Mouse (Mus musculus): ENCODE measurements at regions not wholly inside any gene's neighbourhood (a gene's known extent, or its start where the extent isn't known, plus 50 kb on each side); places are given as distances from the start of the nearest gene placed in this dataset.

- Histone ChIP-seq H3K4me3 (ENCODE audit: low read depth, low read length) (no peak overlapping the region), H3K27ac (ENCODE audit: low read depth) (no peak overlapping the region), H3K9ac (replicated peaks) (no peak overlapping the region), H3K36me3 (replicated peaks; ENCODE audit: insufficient read depth, low read length) (no peaks in the 10 kb centered on the region), H3K9me3 (ENCODE audit: low read length) (no peaks in the 10 kb centered on the region), H3K4me1 (ENCODE audit: insufficient read depth) (no peaks in the 10 kb centered on the region), H3K27me3 (ENCODE audit: insufficient read depth, low read length) (no peaks in the 10 kb centered on the region), H3K4me2 (ENCODE audit: low read depth, low read length) (no peak overlapping the region)
- WGBS (ENCODE audit: insufficient replicate concordance) = 56% methylated on average over 4 of the region's 4 CpGs
- no peak for ATAC-seq
- TF ChIP-seq EP300 (IDR thresholded peaks at IDR 0.05; ENCODE audit: low read depth) (no peak), CTCF (IDR thresholded peaks at IDR 0.05; ENCODE audit: low read depth) (no peak)
- no peak for DNase-seq
Observed at GRCm38 (mm10) chr9:113029091-113029490, 679.0 kb downstream of the Pdcd6ip start.

DNA sequence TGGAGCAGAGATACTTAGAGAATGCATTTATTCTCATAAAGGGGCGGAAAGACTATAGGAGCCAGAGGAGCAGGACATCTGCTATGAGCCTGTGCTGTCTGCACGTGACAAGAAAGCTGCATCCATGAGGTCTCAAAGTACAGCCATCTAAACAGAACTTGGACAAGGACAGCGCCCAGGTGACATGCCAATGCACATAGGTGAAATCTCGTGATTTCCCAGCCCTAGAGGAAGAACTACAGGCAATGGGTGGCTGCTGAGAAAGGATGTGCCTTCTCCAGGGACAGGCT, 681.2 kb downstream of the Pdcd6ip start:
- no peak overlapping the region for H3K4me3 ChIP-seq (ENCODE audit: low read depth, low read length)
- ATAC-seq (no peak), DNase-seq (no peak)
- no peaks in the 10 kb centered on the region for H3K27me3 ChIP-seq (ENCODE audit: insufficient read depth, low read length)
- TF ChIP-seq CTCF (IDR thresholded peaks at IDR 0.05; ENCODE audit: low read depth) (no peak), EP300 (IDR thresholded peaks at IDR 0.05; ENCODE audit: low read depth) (no peak)
- no peak overlapping the region for H3K9ac ChIP-seq (replicated peaks)
- no peaks in the 10 kb centered on the region for H3K4me1 ChIP-seq (ENCODE audit: insufficient read depth)
- no peak overlapping the region for H3K27ac ChIP-seq (ENCODE audit: low read depth)
- no peaks in the 10 kb centered on the region for H3K9me3 ChIP-seq (ENCODE audit: low read length)
- H3K36me3 ChIP-seq (replicated peaks; ENCODE audit: insufficient read depth, low read length) = no peaks in the 10 kb centered on the region
- 68% methylated on average over 4 of the region's 4 CpGs for WGBS (ENCODE audit: insufficient replicate concordance)
- H3K4me2 ChIP-seq (ENCODE audit: low read depth, low read length) = no peak overlapping the region

- 47% methylated on average over 4 of the region's 4 CpGs for WGBS (ENCODE audit: insufficient replicate concordance)
- no peaks in the 10 kb centered on the region for H3K9me3 ChIP-seq (ENCODE audit: low read length)
- no peaks in the 10 kb centered on the region for H3K27me3 ChIP-seq (ENCODE audit: insufficient read depth, low read length)
- H3K36me3 ChIP-seq (replicated peaks; ENCODE audit: insufficient read depth, low read length) = no peaks in the 10 kb centered on the region
- DNase-seq (no peak), ATAC-seq (no peak)
- no peaks in the 10 kb centered on the region for H3K4me1 ChIP-seq (ENCODE audit: insufficient read depth)
- H3K4me2 ChIP-seq (ENCODE audit: low read depth, low read length) = no peak overlapping the region
- no peak overlapping the region for H3K4me3 ChIP-seq (ENCODE audit: low read depth, low read length)
- H3K27ac ChIP-seq (ENCODE audit: low read depth) = no peak overlapping the region
- no peak for TF ChIP-seq CTCF (IDR thresholded peaks at IDR 0.05; ENCODE audit: low read depth)
- no peak overlapping the region for H3K9ac ChIP-seq (replicated peaks)
Observed at GRCm38 (mm10) chr9:113026096-113026903, 681.8 kb downstream of the Pdcd6ip start.

DNA sequence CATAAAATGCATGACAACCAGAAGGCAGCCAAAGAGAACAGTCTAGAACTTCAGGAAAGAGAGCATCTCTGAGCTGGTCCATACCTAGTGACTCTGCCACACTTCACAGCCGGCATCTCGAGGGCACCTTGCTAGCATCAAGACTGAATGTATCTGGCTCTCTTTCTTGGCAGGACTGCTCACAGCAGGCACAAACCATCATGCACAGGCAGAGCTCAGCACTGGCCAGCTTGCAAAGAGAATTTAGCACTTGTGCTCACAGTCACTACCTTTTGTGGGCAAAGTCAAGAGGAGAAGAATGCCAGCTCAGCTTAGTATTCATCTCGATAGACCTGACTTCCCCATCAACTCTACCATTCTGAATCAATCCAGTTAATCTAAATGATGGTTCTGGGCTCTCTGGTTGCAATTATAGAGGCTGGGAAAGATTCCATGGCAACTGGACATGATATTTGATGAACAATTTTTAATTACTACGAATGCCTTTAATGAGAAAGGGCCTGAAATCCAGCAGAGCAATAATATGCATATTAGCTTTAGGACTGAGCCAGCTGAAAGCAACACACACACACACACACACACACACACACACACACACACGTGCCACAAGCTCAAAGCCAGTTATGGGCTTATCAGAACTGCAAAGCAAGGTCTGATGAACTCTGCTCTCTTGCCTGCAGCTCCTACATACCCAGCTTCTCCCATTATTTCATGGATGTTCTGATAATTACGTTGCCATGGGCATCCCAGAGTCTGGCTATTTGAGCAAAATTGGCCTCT, 686.0 kb downstream of the Pdcd6ip start:
- WGBS (ENCODE audit: insufficient replicate concordance) = 62% methylated on average over 6 of the region's 6 CpGs
- ATAC-seq = no peak

GRCm38 (mm10) chr9:113019576-113019975, 688.5 kb downstream of the Pdcd6ip start:
- 67% methylated on average over 6 of the region's 6 CpGs for WGBS (ENCODE audit: insufficient replicate concordance)
- Histone ChIP-seq H3K27ac (ENCODE audit: low read depth) (no peak overlapping the region), H3K4me1 (ENCODE audit: insufficient read depth) (no peaks in the 10 kb centered on the region), H3K9me3 (ENCODE audit: low read length) (no peaks in the 10 kb centered on the region), H3K27me3 (ENCODE audit: insufficient read depth, low read length) (no peaks in the 10 kb centered on the region), H3K9ac (replicated peaks) (no peak overlapping the region), H3K36me3 (replicated peaks; ENCODE audit: insufficient read depth, low read length) (no peaks in the 10 kb centered on the region), H3K4me2 (ENCODE audit: low read depth, low read length) (no peak overlapping the region), H3K4me3 (ENCODE audit: low read depth, low read length) (no peak overlapping the region)
- DNase-seq = no peak
- no peak for ATAC-seq
- TF ChIP-seq EP300 (IDR thresholded peaks at IDR 0.05; ENCODE audit: low read depth) = no peak

More for the DNA sequence above, 686.0 kb downstream of the Pdcd6ip start:
- Histone ChIP-seq H3K27me3 (ENCODE audit: insufficient read depth, low read length) (no peaks in the 10 kb centered on the region), H3K4me3 (ENCODE audit: low read depth, low read length) (no peak overlapping the region), H3K4me2 (ENCODE audit: low read depth, low read length) (no peak overlapping the region), H3K27ac (ENCODE audit: low read depth) (no peak overlapping the region), H3K9ac (replicated peaks) (no peak overlapping the region), H3K9me3 (ENCODE audit: low read length) (no peaks in the 10 kb centered on the region), H3K4me1 (ENCODE audit: insufficient read depth) (no peaks in the 10 kb centered on the region), H3K36me3 (replicated peaks; ENCODE audit: insufficient read depth, low read length) (no peaks in the 10 kb centered on the region)
- no peak for DNase-seq
- TF ChIP-seq EP300 (IDR thresholded peaks at IDR 0.05; ENCODE audit: low read depth) = no peak
- TF ChIP-seq CTCF (IDR thresholded peaks at IDR 0.05; ENCODE audit: low read depth) = no peak

DNA sequence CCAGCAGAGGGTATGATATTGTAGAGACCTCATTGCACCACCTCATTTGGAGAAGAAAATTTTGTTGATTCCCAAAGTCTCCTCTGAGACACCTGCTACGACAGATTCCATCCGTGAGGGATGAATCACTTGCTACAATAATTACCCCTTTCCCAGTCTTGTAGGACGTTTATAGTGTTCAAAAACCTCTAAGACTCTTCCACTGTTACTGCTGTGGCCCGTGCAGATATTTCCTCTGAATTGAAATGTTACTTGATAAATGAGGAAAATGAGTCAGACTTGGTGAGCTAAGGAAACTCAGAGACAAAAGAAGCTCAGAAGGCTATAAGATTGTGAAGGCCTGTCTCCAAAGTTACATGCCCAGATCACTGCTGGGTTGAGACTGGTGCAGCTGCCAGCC, 700.0 kb downstream of the Pdcd6ip start:
- Histone ChIP-seq H3K4me1 (ENCODE audit: insufficient read depth) (no peaks in the 10 kb centered on the region), H3K9me3 (ENCODE audit: low read length) (no peaks in the 10 kb centered on the region), H3K36me3 (replicated peaks; ENCODE audit: insufficient read depth, low read length) (no peaks in the 10 kb centered on the region), H3K4me2 (ENCODE audit: low read depth, low read length) (no peak overlapping the region), H3K27ac (ENCODE audit: low read depth) (no peak overlapping the region), H3K9ac (replicated peaks) (no peak overlapping the region), H3K4me3 (ENCODE audit: low read depth, low read length) (no peak overlapping the region), H3K27me3 (ENCODE audit: insufficient read depth, low read length) (no peaks in the 10 kb centered on the region)
- WGBS (ENCODE audit: insufficient replicate concordance) = 61% methylated on average over 4 of the region's 4 CpGs
- TF ChIP-seq EP300 (IDR thresholded peaks at IDR 0.05; ENCODE audit: low read depth) (no peak), CTCF (IDR thresholded peaks at IDR 0.05; ENCODE audit: low read depth) (no peak)
- ATAC-seq = no peak
- no peak for DNase-seq

All from liver, postnatal 0 days (tissue).